Mouse (Mus musculus): ENCODE measurements around the gene Tmtc2.

Tmtc2 gene

GRCm38 (mm10) chr10:105403931-105404330 lies 170.3 kb downstream of the Tmtc2 start:
- DNase-seq = no peak

GRCm38 (mm10) chr10:105402481-105402779 lies 171.8 kb downstream of the Tmtc2 start:
- no peak for DNase-seq

- no peak for DNase-seq
Observed at GRCm38 (mm10) chr10:105401754-105402480, 172.3 kb downstream of the Tmtc2 start.

- no peak for DNase-seq
Observed at GRCm38 (mm10) chr10:105399316-105399715, 174.9 kb downstream of the Tmtc2 start.

DNA sequence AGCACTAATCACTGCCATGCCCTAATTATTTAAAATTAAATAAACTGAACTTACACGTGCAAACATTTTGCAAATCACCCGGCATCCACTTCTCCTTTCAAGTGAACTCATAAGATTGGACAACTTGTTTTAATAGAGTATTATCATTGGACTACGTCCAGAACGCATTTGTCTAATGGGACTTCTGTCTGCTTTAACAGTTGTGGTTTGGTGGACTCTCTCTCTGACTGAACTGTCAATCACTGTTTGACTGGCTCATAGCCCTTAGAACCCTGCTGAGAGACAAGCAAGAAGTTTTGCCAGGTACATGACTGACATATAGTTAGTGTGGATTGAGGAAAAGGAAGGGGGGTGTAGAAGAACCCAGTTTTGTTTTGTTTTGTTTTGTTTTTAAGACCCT lies 190.2 kb downstream of the Tmtc2 start:
- DNase-seq = no peak

DNA sequence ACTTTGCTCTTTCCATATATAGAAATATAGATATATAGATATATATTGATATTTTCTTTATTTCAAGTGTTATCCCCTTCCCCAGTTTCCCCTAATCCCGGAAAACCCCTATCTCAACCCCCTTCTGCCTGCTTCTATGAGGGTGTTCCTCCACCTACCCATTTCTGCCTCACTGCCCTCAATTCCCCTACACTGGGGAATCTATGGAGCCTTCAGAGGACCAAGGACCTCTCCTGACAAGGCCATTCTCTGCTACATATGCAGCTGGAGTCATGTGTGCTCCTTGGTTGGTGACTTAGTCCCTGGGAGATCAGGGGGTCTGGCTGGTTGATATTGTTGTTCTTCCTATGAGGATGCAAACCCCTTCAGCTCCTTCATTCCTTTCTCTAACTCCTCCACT lies 192.5 kb downstream of the Tmtc2 start:
- DNase-seq = no peak

DNA sequence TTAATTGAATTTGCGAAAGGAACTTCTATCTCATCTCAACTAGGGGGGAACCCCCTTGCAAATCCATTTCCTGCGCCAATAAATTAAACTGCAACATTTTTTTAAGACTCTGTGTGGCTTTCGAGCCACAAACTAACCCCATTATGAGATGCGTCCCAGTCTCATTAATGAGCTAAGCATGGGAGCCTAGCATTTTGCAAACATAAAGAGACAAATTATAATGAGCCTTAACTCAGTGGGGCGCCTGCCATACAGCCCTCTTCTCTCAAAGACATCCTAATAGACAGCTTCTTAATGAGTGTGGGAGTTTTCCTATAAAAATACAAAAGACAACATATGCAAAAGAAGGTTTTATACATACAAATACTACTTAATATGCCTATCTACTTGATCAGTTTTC lies 193.0 kb downstream of the Tmtc2 start:
- no peak for DNase-seq

- DNase-seq = no peak
Observed at GRCm38 (mm10) chr10:105380584-105380983, 193.7 kb downstream of the Tmtc2 start.

- DNase-seq = no peak
Observed at GRCm38 (mm10) chr10:105377711-105378110, 196.5 kb downstream of the Tmtc2 start.

GRCm38 (mm10) chr10:105373265-105373664 lies 201.0 kb downstream of the Tmtc2 start:
- peak; percentile 34 for DNase-seq

DNA sequence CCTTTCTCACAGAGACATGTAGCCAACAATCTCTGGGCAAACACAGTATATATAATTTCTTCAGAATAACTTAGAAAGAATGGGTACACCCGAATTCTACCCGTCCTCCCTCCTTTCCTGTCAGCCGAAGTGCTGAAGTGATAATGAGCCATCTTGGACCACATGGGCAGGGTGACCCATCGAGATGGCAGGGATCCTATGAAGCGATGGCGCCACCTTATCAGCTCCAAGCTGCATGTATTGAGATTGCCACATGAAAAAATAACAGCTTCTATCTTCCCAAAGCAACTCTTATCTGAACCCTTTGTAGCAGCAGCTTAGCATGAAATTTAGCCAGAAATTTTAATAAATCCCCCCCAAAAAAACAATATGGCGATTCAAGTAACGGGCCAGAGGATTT lies 206.0 kb downstream of the Tmtc2 start:
- DNase-seq = peak; percentile 11

DNA sequence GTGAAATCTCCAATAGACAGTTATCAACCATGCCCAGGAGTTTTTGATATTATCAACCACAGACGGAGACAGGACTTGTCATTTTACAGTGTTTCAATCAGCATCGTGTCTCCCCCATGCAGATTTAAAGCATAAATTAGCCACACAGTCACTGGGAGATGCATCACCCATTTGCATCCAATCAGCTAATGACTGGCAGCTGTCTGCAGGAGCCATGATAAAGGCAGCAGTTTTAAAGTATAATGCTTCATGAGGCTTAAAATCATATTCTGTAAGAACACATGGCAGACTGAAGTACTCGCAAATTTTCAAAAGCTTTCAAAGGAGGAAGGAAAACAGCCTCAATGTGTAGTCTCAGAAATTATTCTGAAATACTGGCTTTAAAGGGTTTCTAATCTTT lies 209.8 kb downstream of the Tmtc2 start:
- DNase-seq = no peak

- no peak for DNase-seq
Observed at GRCm38 (mm10) chr10:105350301-105350700, 223.9 kb downstream of the Tmtc2 start.

DNA sequence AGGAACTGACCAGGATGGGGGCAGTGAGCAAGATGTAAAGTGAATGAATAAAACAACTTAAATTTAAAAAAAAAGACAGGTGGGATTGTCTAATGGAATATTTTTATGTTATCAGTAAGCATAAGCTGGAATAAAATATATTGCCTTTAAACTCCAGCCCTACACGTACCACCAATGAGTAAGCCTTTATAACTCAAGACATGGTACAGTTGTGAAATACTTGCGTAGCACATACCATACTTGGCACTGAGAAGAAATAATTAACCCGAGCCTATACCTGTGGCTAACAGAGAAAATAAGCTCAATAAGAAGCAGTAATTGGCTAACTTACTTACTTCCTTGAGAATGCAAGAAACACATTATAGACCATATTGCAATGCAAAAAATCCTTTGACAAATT lies 228.3 kb downstream of the Tmtc2 start:
- no peak for DNase-seq

DNA sequence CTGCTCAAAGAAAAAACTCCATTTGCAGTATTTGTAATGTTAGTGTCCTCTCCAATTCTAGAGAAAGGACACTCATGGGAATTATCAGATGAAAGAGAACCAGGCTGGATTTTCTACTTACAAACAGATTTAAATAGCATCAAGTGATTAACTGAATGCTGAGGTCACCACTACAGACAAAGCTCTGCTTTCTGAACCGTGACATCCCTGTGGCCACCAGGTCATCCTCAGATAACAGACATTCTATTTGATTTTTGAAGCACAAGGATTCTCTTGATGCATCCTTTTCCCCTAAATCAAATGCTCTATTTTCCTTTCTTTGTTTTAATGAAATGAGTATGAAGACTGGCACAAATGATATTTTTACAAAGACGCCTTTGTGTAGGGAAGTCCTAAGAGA lies 241.4 kb downstream of the Tmtc2 start:
- DNase-seq = no peak

DNA sequence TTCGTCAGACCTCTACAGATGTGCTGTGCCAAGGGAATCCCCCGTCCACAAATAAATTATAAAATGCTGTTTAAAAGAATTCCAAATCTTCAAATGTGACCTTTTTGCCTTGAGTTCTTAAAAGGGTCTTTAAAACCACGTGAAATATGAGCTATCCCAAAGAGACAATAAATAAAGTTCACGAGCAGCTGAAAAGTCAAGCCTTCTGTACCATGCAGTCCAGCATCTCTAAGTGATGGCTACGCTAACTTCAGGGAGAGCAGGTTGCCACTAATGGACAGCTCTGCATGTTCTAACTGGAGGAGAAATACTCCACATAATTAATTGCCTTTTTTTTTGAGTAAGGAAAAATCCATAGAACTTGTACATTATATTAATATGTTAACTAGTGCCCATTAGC lies 243.9 kb downstream of the Tmtc2 start:
- DNase-seq = no peak

- no peak for DNase-seq
Observed at GRCm38 (mm10) chr10:105323646-105324192, 250.5 kb downstream of the Tmtc2 start.

- DNase-seq = no peak
Observed at GRCm38 (mm10) chr10:105319299-105320057, 254.8 kb downstream of the Tmtc2 start.

- DNase-seq = no peak
Observed at GRCm38 (mm10) chr10:105318869-105319268, 255.4 kb downstream of the Tmtc2 start.

- DNase-seq = no peak
Observed at GRCm38 (mm10) chr10:105312986-105313385, 261.3 kb downstream of the Tmtc2 start.

DNA sequence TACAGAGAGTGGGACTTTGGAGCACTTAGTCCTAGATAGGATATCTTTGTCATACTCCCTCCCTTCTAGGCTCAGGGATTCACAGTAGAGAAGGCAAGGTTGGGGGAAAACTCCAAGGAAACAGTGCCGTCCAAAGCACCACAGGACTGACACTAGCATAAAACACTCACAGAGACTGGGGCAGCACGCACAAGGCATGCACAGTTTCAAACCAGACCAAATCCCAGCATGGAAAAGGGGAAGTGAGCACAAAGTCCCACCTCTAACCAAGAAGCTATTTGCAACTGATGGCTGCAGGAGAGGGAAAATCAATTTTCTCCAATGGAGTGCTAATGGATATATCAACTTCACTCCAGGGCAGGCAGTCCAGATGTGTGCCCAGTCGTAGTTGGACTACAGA lies 276.7 kb downstream of the Tmtc2 start:
- no peak for DNase-seq

DNA sequence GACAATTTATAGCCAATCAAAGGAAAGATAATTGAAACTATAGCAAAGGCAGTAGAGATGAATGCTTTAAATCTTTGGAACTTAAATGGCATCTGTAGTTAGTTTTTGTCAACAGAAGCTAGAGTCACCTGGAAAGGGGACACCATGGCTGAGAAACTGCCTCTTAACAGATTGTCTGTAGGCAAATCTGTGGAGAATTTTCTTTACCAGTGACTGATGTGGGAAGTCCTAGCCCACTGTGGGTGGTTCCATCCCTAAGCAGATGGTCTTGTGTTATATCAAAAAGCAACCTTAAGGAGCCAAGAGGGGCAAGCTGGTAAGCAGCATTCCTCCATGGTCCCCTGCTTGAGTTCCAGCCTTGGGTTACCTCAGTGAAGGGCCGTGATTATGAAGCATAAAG lies 281.3 kb downstream of the Tmtc2 start:
- DNase-seq = no peak

GRCm38 (mm10) chr10:105288472-105288871 lies 285.8 kb downstream of the Tmtc2 start:
- DNase-seq = no peak

GRCm38 (mm10) chr10:105287575-105287974 lies 286.7 kb downstream of the Tmtc2 start:
- no peak for DNase-seq

All from liver (tissue).